Mouse (Mus musculus) layer of hippocampus, postnatal 14 days (tissue): ENCODE measurements around the gene Olfr850. TPM values are rescaled to one million over a fixed set of nuclear protein-coding genes. Genes with fewer than 3 reads are reported as not detected.

Experiments used
- DNase-seq, 2 experiments: peaks; one replicate each; pipeline ENCODE4 v3.0.0; 2021 to 2022; ENCODE audit warnings: low spot score in 2 of 2, mixed read lengths in 1 of 2
- long read RNA-seq, 2 experiments: library from polyadenylated mRNA; stranded (forward); transcript quantifications; one replicate each; pipeline ENCODE4 v2.0.0; 2021
- total RNA-seq, 2 experiments: library from RNA; stranded (reverse); gene quantifications; 2 replicates each; pipeline ENCODE4 v1.2.3; 2021

Gene Olfr850
- total RNA-seq: not detected
- long read RNA-seq, experiment 1: 0 reads
- long read RNA-seq, experiment 2: 0 reads

DNA sequence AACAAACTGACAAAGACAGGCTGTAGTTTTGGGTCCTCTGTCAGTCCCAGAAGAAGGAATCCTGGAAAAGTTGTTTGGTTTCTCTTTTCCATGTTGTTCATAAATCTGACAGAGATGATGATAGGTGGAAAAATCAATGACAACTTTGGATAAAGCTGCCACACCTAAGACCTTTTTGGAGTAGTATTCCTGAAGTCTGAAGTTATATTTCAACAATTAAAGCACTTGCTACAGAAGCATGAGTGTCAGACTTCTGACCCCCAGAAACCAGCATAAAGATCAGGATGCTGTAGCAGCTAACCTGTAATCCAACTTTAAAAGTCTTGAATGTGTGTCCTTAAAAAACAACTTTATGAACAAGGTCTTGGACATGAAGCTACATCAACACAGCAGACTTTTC, at the start of gene Olfr850:
TSS of gene Olfr850 (minus strand) at position 101 of the 400 bp plus-strand sequence.
- no peak for DNase-seq

DNA sequence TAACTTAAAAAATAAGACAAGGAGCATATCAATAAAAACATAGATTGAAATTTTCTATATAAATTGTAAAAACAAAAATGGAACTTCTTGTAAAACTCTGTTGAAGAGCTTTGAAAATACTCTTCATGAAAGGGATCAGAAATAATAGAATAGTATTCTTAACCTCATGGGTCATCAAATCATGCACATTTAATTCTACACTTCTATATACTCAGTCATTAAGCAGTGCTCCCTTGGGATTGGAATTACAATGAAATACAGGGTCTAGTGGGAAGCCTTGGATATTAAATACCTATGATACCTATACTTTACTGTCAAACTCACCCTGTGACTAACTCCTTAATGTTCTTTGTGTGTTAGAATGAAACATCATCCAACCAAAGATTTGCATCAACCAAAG, 14.9 kb upstream of the Olfr850 start, which contains the start of gene Olfr851:
TSS of gene Olfr851 (plus strand) at position 301 of the 400 bp plus-strand sequence.
- DNase-seq: no peak

DNA sequence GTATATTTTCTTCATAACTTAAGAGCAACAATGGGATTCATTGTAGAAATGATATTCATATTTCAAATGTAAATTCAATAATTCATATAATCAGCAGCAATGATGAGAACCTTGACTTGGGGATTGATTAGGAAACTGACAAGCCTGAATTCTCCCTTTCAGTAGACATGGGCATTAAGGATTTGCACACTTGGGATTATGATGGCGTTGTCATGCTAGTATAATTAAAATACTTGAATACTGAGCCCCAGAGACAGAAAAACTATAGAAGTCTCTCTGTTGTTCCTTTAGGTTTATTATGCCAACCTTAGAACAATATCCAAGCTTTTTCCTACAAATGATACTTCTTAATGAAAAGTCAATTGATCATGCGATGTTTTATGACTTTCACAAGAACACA, 38.1 kb downstream of the Olfr850 start, which contains the start of gene Olfr849:
TSS of gene Olfr849 (plus strand) at position 301 of the 400 bp plus-strand sequence.
- DNase-seq: no peak

Other genes with a start within 250 kb of the Olfr850 start
- not detected for gene Olfr843, start 226.3 kb downstream of the Olfr850 start, total RNA-seq
- gene Olfr844, start 161.9 kb downstream of the Olfr850 start, total RNA-seq: not detected
- gene Olfr845, start 141.8 kb downstream of the Olfr850 start, total RNA-seq: not detected
- gene Olfr846, start 114.2 kb downstream of the Olfr850 start, total RNA-seq: not detected
- not detected for gene Olfr847, start 99.6 kb downstream of the Olfr850 start, total RNA-seq
- not detected for gene Olfr849, start 38.0 kb downstream of the Olfr850 start, total RNA-seq
- gene Olfr851, start 15.0 kb upstream of the Olfr850 start, total RNA-seq: not detected
- not detected for gene Olfr853, start 62.8 kb upstream of the Olfr850 start, total RNA-seq
- gene Olfr854, start 89.1 kb upstream of the Olfr850 start, total RNA-seq: not detected
- gene Olfr855, start 104.4 kb upstream of the Olfr850 start, total RNA-seq: not detected
- 10 to 100 TPM; 21.2 to 21.7 TPM for gene Zfp317, start 143.9 kb upstream of the Olfr850 start, total RNA-seq
- not detected for gene Olfr857, start 231.2 kb upstream of the Olfr850 start, total RNA-seq